Mouse (Mus musculus) mouse embryonic stem cell (cell line): ENCODE measurements around the gene Bdkrb1.

ENCODE experiments used
- in situ Hi-C, 2 experiments: fragments of 300-500 bp; cut with MboI; formaldehyde crosslinking; loops; 1 replicate in 1 of 2; 3 replicates in 1 of 2; pipeline ENCODE4 v1.14.3; 2019 to 2020; ENCODE audit warnings: low sequenced_read_pairs in 2 of 2, low pct_unique_long_range_greater_than_20kb in 1 of 2, mixed read lengths in 1 of 2; ENCODE audit not compliant: unreplicated experiment in 1 of 2

The Bdkrb1 gene

GRCm38 (mm10) chr12:105592361-105592761 is 10.5 kb upstream of the Bdkrb1 start:
- in situ Hi-C loops = no loop called here

GRCm38 (mm10) chr12:105593471-105593870 is 9.4 kb upstream of the Bdkrb1 start:
- in situ Hi-C loops = no loop called here

GRCm38 (mm10) chr12:105597135-105597534 is 5.8 kb upstream of the Bdkrb1 start:
- in situ Hi-C loops = no loop called here

GRCm38 (mm10) chr12:105598503-105598902 is 4.4 kb upstream of the Bdkrb1 start:
- in situ Hi-C loops = no loop called here

- in situ Hi-C loops = no loop called here
Measured at GRCm38 (mm10) chr12:105599098-105599497, 3.8 kb upstream of the Bdkrb1 start.

GRCm38 (mm10) chr12:105601586-105601985 is 1.3 kb upstream of the Bdkrb1 start:
- in situ Hi-C loops = loop anchor here in 1 of 2 experiments (10.0 kb wide), 1 partner anchor 107 kb away; no protein-coding TSS in a partner anchor

- in situ Hi-C loops = loop anchor here in 1 of 2 experiments (10.0 kb wide), 1 partner anchor 109 kb away; no protein-coding TSS in a partner anchor
Measured at GRCm38 (mm10) chr12:105603904-105604303, 1.0 kb downstream of the Bdkrb1 start.

- in situ Hi-C loops = loop anchor here in 1 of 2 experiments (10.0 kb wide), 1 partner anchor 110 kb away; no protein-coding TSS in a partner anchor
Measured at GRCm38 (mm10) chr12:105605212-105605611, 2.3 kb downstream of the Bdkrb1 start.

- in situ Hi-C loops = loop anchor here in 1 of 2 experiments (10.0 kb wide), 1 partner anchor 112 kb away; no protein-coding TSS in a partner anchor
Measured at GRCm38 (mm10) chr12:105606881-105607280, 4.0 kb downstream of the Bdkrb1 start.

GRCm38 (mm10) chr12:105611045-105611444 is 8.2 kb downstream of the Bdkrb1 start:
- in situ Hi-C loops = loop anchor here (10.0 kb wide), 2 partner anchors 114 to 116 kb away; no protein-coding TSS in a partner anchor

- in situ Hi-C loops = loop anchor here (10.0 kb wide), 2 partner anchors 113 to 117 kb away; no protein-coding TSS in a partner anchor
Measured at GRCm38 (mm10) chr12:105611748-105612147, 8.9 kb downstream of the Bdkrb1 start.

- in situ Hi-C loops = loop anchor here (10.0 kb wide), 2 partner anchors 111 to 119 kb away; no protein-coding TSS in a partner anchor
Measured at GRCm38 (mm10) chr12:105613559-105613958, 10.7 kb downstream of the Bdkrb1 start.

- in situ Hi-C loops = loop anchor here in 1 of 2 experiments (10.0 kb wide), 1 partner anchor 327 kb away; no protein-coding TSS in a partner anchor
Measured at GRCm38 (mm10) chr12:105622048-105622447, 19.2 kb downstream of the Bdkrb1 start.

GRCm38 (mm10) chr12:105622981-105623539 is 20.2 kb downstream of the Bdkrb1 start:
- in situ Hi-C loops = loop anchor here in 1 of 2 experiments (10.0 kb wide), 1 partner anchor 328 kb away; no protein-coding TSS in a partner anchor

- in situ Hi-C loops = loop anchor here in 1 of 2 experiments (10.0 kb wide), 1 partner anchor 331 kb away; no protein-coding TSS in a partner anchor
Measured at GRCm38 (mm10) chr12:105625798-105626197, 22.9 kb downstream of the Bdkrb1 start.

GRCm38 (mm10) chr12:105634374-105635067 is 31.6 kb downstream of the Bdkrb1 start:
- in situ Hi-C loops = no loop called here

GRCm38 (mm10) chr12:105636551-105636950 is 33.7 kb downstream of the Bdkrb1 start:
- in situ Hi-C loops = no loop called here

- in situ Hi-C loops = no loop called here
Measured at GRCm38 (mm10) chr12:105637554-105637953, 34.7 kb downstream of the Bdkrb1 start.

GRCm38 (mm10) chr12:105642770-105643321 is 40.0 kb downstream of the Bdkrb1 start:
- in situ Hi-C loops = loop anchor here in 1 of 2 experiments (10.0 kb wide), 1 partner anchor 328 kb away; no protein-coding TSS in a partner anchor
